Mouse (Mus musculus): Measurements from ENCODE around the gene Uroc1. TPM values are rescaled to one million over a fixed set of nuclear protein-coding genes. Genes with fewer than 3 reads are reported as not detected.

Gene Uroc1
- polyA plus RNA-seq (2014; fragmentation: Illumina TruSeq; extraction: RNeasy Lipid Tissue Mini Kit (QIAGEN cat#74804); ENCODE audit: insufficient read depth, low read depth, low replicate concordance) = not detected

GRCm38 (mm10) chr6:90332561-90333425 lies at the start of gene Uroc1:
Gene Uroc1 (plus strand): TSS chr6:90333284.

DNA sequence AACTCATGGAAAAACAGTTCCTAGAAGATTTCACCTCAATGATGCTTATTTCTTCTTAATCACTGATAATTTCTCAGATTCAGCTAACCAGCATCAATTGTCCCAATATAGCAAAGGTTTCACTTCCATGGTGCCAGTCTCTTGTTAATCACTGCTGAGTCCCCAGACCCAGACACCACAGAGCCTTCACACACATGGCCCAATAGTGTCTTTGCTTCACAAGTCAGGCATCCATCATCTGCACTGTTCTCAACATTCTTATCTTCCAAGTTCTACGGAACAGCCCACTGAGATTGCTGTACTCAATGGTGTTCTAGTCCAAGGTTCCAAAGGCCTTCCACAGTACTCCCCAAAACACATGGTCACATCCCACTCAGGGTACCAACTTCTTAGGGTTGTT lies 32.2 kb upstream of the Uroc1 start, which contains the start of gene BC048671:
Gene BC048671 (plus strand): TSS at position 301 of the 400 bp plus-strand sequence.

DNA sequence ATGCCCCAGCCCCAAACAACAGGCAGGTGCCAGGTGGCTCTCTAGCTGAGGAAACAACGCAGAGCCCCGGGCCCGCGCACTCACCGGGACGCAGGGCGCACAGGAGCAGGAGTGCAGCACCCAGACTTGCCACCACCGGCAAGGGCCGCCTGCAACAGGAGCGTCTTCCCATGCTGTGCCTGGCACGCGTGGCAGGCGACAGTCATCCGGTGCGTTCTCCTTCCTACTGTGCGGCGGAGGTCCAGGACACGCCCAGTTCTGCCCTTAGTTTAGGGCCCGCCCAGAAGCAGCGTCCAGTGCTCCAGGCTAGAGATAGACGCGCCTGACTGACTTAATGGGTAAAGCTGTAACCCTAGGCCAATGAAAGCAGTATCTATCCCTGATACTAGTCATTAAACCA lies 8.1 kb upstream of the Uroc1 start, which contains the start of gene Chst13:
Gene Chst13 (minus strand): TSS at position 195 of the 400 bp plus-strand sequence.

GRCm38 (mm10) chr6:90368976-90369724 lies 36.1 kb downstream of the Uroc1 start, which contains the start of gene Zxdc:
Gene Zxdc (plus strand): TSS chr6:90369492.

Other genes with a start within 250 kb of the Uroc1 start
- not detected for gene Vmn1r50, start 231.9 kb upstream of the Uroc1 start, polyA plus RNA-seq (2014; fragmentation: Illumina TruSeq; extraction: RNeasy Lipid Tissue Mini Kit (QIAGEN cat#74804); ENCODE audit: insufficient read depth, low read depth, low replicate concordance)
- gene Vmn1r51, start 210.7 kb upstream of the Uroc1 start, polyA plus RNA-seq (2014; fragmentation: Illumina TruSeq; extraction: RNeasy Lipid Tissue Mini Kit (QIAGEN cat#74804); ENCODE audit: insufficient read depth, low read depth, low replicate concordance) = not detected
- gene Vmn1r52, start 158.5 kb upstream of the Uroc1 start, polyA plus RNA-seq (2014; fragmentation: Illumina TruSeq; extraction: RNeasy Lipid Tissue Mini Kit (QIAGEN cat#74804); ENCODE audit: insufficient read depth, low read depth, low replicate concordance) = not detected
- gene V1ra8, start 130.5 kb upstream of the Uroc1 start, polyA plus RNA-seq (2014; fragmentation: Illumina TruSeq; extraction: RNeasy Lipid Tissue Mini Kit (QIAGEN cat#74804); ENCODE audit: insufficient read depth, low read depth, low replicate concordance) = not detected
- not detected for gene Vmn1r53, start 108.8 kb upstream of the Uroc1 start, polyA plus RNA-seq (2014; fragmentation: Illumina TruSeq; extraction: RNeasy Lipid Tissue Mini Kit (QIAGEN cat#74804); ENCODE audit: insufficient read depth, low read depth, low replicate concordance)
- not detected for gene Vmn1r54, start 87.0 kb upstream of the Uroc1 start, polyA plus RNA-seq (2014; fragmentation: Illumina TruSeq; extraction: RNeasy Lipid Tissue Mini Kit (QIAGEN cat#74804); ENCODE audit: insufficient read depth, low read depth, low replicate concordance)
- gene BC048671, start 32.1 kb upstream of the Uroc1 start, polyA plus RNA-seq (2014; fragmentation: Illumina TruSeq; extraction: RNeasy Lipid Tissue Mini Kit (QIAGEN cat#74804); ENCODE audit: insufficient read depth, low read depth, low replicate concordance) = not detected
- 0.19 TPM for gene Chst13, start 8.1 kb upstream of the Uroc1 start, polyA plus RNA-seq (2014; fragmentation: Illumina TruSeq; extraction: RNeasy Lipid Tissue Mini Kit (QIAGEN cat#74804); ENCODE audit: insufficient read depth, low read depth, low replicate concordance)
- 8.1 TPM for gene Zxdc, start 36.2 kb downstream of the Uroc1 start, polyA plus RNA-seq (2014; fragmentation: Illumina TruSeq; extraction: RNeasy Lipid Tissue Mini Kit (QIAGEN cat#74804); ENCODE audit: insufficient read depth, low read depth, low replicate concordance)
- 6.9 TPM for gene Cfap100, start 95.5 kb downstream of the Uroc1 start, polyA plus RNA-seq (2014; fragmentation: Illumina TruSeq; extraction: RNeasy Lipid Tissue Mini Kit (QIAGEN cat#74804); ENCODE audit: insufficient read depth, low read depth, low replicate concordance)
- gene Klf15, start 129.3 kb downstream of the Uroc1 start, polyA plus RNA-seq (2014; fragmentation: Illumina TruSeq; extraction: RNeasy Lipid Tissue Mini Kit (QIAGEN cat#74804); ENCODE audit: insufficient read depth, low read depth, low replicate concordance) = 34.7 TPM
- 12.2 TPM for gene Aldh1l1, start 153.1 kb downstream of the Uroc1 start, polyA plus RNA-seq (2014; fragmentation: Illumina TruSeq; extraction: RNeasy Lipid Tissue Mini Kit (QIAGEN cat#74804); ENCODE audit: insufficient read depth, low read depth, low replicate concordance)

All from lung, adult 10 weeks (tissue).